Mouse (Mus musculus) T-helper 2 cell (primary cell): ENCODE measurements at regions not wholly inside any gene's neighbourhood (a gene's known extent, or its start where the extent isn't known, plus 50 kb on each side); places are given as distances from the start of the nearest gene placed in this dataset.

Source experiments
- in situ Hi-C: fragments of 300-600 bp; cut with MboI, MseI; formaldehyde crosslinking; loops from one replicate; pipeline ENCODE4 v1.15.1; 2025; ENCODE audit warnings: high pct_unique_total_duplicates

- in situ Hi-C loops: no loop called here
Measured at GRCm38 (mm10) chr1:161301348-161302075, 50.5 kb upstream of the Prdx6 start.

GRCm38 (mm10) chr1:161306772-161307499 lies 55.9 kb upstream of the Prdx6 start:
- in situ Hi-C loops: loop anchor here (5.0 kb wide), 1 partner anchor 365 kb away; no protein-coding TSS in a partner anchor

- in situ Hi-C loops: loop anchor here (5.0 kb wide), 1 partner anchor 363 kb away; no protein-coding TSS in a partner anchor
Measured at GRCm38 (mm10) chr1:161309269-161309668, 58.2 kb upstream of the Prdx6 start.

GRCm38 (mm10) chr1:161314078-161314477 lies 63.1 kb upstream of the Prdx6 start:
- in situ Hi-C loops: no loop called here

GRCm38 (mm10) chr1:161321675-161322074 lies 70.7 kb upstream of the Prdx6 start:
- in situ Hi-C loops: no loop called here

- in situ Hi-C loops: no loop called here
Measured at GRCm38 (mm10) chr1:161329218-161329617, 66.0 kb upstream of the Tnfsf4 start.

GRCm38 (mm10) chr1:161333151-161333550 lies 62.1 kb upstream of the Tnfsf4 start:
- in situ Hi-C loops: no loop called here

- in situ Hi-C loops: loop anchor here (5.0 kb wide), 1 partner anchor 42 kb away; no protein-coding TSS in a partner anchor
Measured at GRCm38 (mm10) chr1:161345111-161345510, 50.1 kb upstream of the Tnfsf4 start.
